Mouse (Mus musculus) intestine, embryonic 16.5 days (tissue): ENCODE measurements around the gene Tmem30b. TPM values are rescaled to one million over a fixed set of nuclear protein-coding genes. Genes with fewer than 3 reads are reported as not detected.

Source experiments
- ATAC-seq: fragments of 200-750 bp; cut with Nextera tagmentation; 2 replicates; pipeline ENCODE4 v1.8.0; 2017; ENCODE audit warnings: moderate TSS enrichment, moderate library complexity
- H3K27ac ChIP-seq: fragments of 300-500 bp; sonication (generic); 2 replicates; pipeline ENCODE4 v1.5.1; 2014; ENCODE audit warnings: mild to moderate bottlenecking, low read length
- H3K27me3 ChIP-seq: fragments of 300-500 bp; sonication (generic); replicated peaks from 2 replicates; pipeline ENCODE4 v1.6.1; 2014; ENCODE audit warnings: low read length, control low read depth, mixed read lengths; ENCODE audit not compliant: control insufficient read depth, insufficient read depth
- H3K36me3 ChIP-seq: fragments of 300-500 bp; sonication (generic); 2 replicates; pipeline ENCODE4 v1.6.1; 2014; ENCODE audit warnings: low read length, control low read depth; ENCODE audit not compliant: control insufficient read depth, insufficient read depth
- H3K4me1 ChIP-seq: fragments of 300-500 bp; sonication (generic); 2 replicates; pipeline ENCODE4 v1.6.1; 2014; ENCODE audit warnings: low read length, control low read depth, mixed read lengths; ENCODE audit not compliant: control insufficient read depth, insufficient read depth
- H3K4me2 ChIP-seq: fragments of 300-500 bp; sonication (generic); 2 replicates; pipeline ENCODE4 v1.6.1; 2014; ENCODE audit warnings: low read depth, low read length, control low read depth
- H3K4me3 ChIP-seq: fragments of 300-500 bp; sonication (generic); 2 replicates; pipeline ENCODE4 v1.5.1; 2014; ENCODE audit warnings: mild to moderate bottlenecking, low read length
- H3K9ac ChIP-seq: fragments of 300-500 bp; sonication (generic); 2 replicates; pipeline ENCODE4 v1.6.1; 2014; ENCODE audit warnings: low read depth, low read length
- H3K9me3 ChIP-seq: fragments of 300-500 bp; sonication (generic); 2 replicates; pipeline ENCODE4 v1.6.1; 2016; ENCODE audit warnings: low read length, control low read depth; ENCODE audit not compliant: control insufficient read depth
- WGBS: fragments of 180-500 bp; shearing (Covaris S2); extraction: QIAGEN DNeasy Blood & Tissue Kit; methylation state at CpG from one replicate; pipeline ENCODE4 v1.1.7; 2014; 5-methylcytosine and 5-hydroxymethylcytosine counted together
- polyA plus RNA-seq: library from polyadenylated mRNA; unstranded; fragments of >200 nt; fragmentation: Nextera tagmentation; extraction: Ambion mirVana; gene quantifications from 2 replicates; pipeline ENCODE4 v1.2.1, GENCODE M21; 2015

The Tmem30b gene
- polyA plus RNA-seq, 1 experiment from 2014 or later = 82.9 TPM

DNA sequence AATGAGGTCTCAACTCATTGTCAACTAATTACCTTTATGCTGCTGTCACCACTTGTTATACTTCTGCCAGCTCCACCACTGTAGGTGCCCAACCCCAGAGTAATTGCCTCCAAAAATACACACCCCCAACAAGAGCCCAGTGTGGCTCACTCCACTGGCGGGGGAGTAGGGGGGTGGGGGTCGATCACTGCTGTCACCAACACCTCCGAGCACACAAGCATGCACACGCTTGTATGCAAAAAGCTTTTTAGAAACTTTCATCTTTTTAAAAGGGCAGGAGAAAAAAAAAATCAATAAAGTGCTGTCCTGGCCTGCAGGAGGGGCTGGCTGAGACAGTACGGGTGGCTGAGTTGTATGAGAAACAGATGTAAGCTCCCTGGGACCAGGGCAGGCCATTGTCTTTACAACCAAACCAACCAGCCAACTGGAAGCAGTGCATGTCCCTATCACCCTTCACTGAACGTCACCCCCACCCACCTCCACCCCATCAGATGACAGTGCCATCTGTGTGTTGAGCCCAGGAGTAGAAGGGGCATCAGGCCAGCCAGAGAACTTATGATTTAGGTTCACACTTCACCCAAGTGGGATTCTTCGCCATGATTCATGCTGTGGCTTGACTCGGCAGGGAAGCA is 20.8 kb downstream of the Tmem30b start:
- H3K4me2 ChIP-seq = no peak overlapping the region

DNA sequence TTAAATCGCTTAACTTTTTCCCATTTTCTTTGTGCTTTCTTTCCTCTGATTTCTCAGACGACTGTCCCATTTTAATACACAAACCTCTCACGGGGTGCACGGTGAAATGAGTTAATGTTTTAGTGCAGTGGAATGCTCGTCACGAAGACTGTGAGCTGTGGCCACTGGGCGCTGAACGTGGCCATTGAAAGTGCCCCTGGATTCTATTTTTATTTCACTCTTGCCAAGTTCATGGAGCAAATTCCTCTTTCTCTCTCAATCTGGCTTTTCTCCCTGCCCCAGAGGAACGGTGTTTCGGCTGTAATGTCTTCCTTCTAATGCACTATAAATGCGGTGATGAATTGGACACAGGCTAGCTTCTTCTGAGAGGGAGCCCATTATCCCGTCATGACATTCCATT is 23.1 kb downstream of the Tmem30b start:
- Histone ChIP-seq H3K36me3 (no peaks in the 10 kb centered on the region), H3K4me3 (no peak overlapping the region), H3K9ac (no peak overlapping the region), H3K4me2 (no peak overlapping the region), H3K9me3 (no peaks in the 10 kb centered on the region), H3K4me1 (0 out of 2 replicates have a peak, but pooled peaks cover 2% of the 10 kb centered on the region), H3K27ac (no peak overlapping the region), H3K27me3 (no peaks in the 10 kb centered on the region)
- no peak for ATAC-seq
- WGBS = 70% methylated on average over 12 of the region's 12 CpGs

More for the DNA sequence above, 20.8 kb downstream of the Tmem30b start:
- no peaks in the 10 kb centered on the region for H3K36me3 ChIP-seq
- ATAC-seq = no peak
- no peak overlapping the region for H3K27ac ChIP-seq
- H3K9ac ChIP-seq = no peak overlapping the region
- no peak overlapping the region for H3K4me3 ChIP-seq
- H3K27me3 ChIP-seq = no peaks in the 10 kb centered on the region
- 0 out of 2 replicates have a peak, but pooled peaks cover 2% of the 10 kb centered on the region for H3K4me1 ChIP-seq
- no peaks in the 10 kb centered on the region for H3K9me3 ChIP-seq
- WGBS = 66% methylated on average over 8 of the region's 8 CpGs

DNA sequence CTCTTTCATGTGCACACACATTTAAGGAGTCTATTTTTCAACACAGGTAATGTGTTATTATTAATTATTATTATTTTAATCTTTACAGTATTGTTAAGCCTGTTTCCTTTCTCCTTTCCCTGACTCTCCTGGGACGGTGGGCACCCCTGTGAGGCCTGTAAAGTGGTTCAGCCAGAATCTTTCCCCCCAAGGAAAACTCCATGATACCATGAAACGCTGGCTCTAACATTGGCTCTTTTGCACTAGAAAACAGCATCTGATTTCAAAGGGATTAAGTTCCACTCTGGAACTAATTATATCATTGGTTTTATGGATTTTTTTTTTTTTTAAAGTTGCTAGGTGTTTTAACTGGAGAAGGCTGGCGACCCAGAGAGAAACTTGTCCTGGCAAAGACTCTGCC is 24.2 kb downstream of the Tmem30b start:
- Histone ChIP-seq H3K36me3 (no peaks in the 10 kb centered on the region), H3K27ac (no peak overlapping the region), H3K9ac (no peak overlapping the region), H3K4me3 (no peak overlapping the region), H3K9me3 (no peaks in the 10 kb centered on the region), H3K4me1 (peaks cover 5% of the 10 kb centered on the region; the same call in 1 of the 2 replicates), H3K27me3 (no peaks in the 10 kb centered on the region), H3K4me2 (no peak overlapping the region)
- ATAC-seq = no peak
- 70% methylated on average over 3 of the region's 3 CpGs for WGBS

DNA sequence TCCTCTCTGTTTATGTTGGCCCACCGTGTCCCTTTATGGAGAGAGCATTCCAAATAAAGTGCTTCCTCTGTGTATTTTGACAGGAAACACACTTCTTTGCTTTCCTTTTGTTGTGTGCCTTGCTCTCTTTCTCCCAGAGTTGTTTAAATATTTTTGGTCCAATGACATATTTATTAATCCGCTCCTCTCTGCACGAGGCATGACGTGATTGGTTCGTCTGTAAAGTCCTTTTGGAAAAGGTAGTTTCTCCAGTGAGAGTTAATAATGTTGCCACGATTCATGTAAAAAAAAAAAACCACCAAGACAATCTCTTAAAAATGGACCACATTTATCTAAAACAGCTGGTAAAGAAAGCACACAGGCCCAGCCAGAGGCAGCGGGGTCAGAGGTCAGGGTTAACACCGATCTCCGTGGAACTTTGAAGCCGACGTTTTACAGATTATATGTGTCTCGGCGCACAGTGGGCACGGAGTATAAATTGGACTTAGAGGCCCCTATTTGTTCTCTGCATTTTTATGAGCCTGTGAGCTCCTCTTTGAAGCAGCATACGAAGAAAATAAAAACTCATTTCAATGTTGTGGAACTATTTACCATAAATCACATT is 24.9 kb downstream of the Tmem30b start:
- no peak overlapping the region for H3K4me2 ChIP-seq

DNA sequence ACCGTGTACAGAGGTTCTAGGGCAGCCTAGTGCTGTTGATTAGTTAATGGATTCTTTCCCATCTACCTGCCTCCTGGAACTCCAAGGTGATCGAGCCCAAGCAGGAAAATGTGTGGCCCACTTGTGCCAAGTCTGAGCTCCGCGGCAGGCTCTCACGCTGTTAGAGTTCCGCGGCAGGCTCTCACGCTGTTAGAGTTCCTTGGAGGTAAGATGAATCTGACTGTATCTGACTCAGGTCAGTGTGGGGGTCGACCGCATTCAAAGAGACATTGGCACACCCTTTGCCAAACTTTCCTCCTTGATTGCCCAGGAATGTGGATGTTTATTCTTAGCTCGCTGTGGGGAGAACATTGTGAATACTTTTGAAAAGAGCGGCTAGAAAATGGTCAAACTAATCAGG is 28.4 kb downstream of the Tmem30b start:
- Histone ChIP-seq H3K27me3 (no peaks in the 10 kb centered on the region), H3K4me2 (no peak overlapping the region), H3K4me1 (peaks cover 5% of the 10 kb centered on the region; the same call in 1 of the 2 replicates), H3K4me3 (no peak overlapping the region), H3K27ac (no peak overlapping the region), H3K36me3 (no peaks in the 10 kb centered on the region), H3K9ac (no peak overlapping the region), H3K9me3 (no peaks in the 10 kb centered on the region)
- no peak for ATAC-seq
- WGBS = 55% methylated on average over 12 of the region's 12 CpGs

More for the DNA sequence above, 24.9 kb downstream of the Tmem30b start:
- Histone ChIP-seq H3K9ac (no peak overlapping the region), H3K4me3 (no peak overlapping the region), H3K4me1 (peaks cover 5% of the 10 kb centered on the region; the same call in 1 of the 2 replicates), H3K27me3 (no peaks in the 10 kb centered on the region), H3K27ac (no peak overlapping the region), H3K36me3 (no peaks in the 10 kb centered on the region), H3K9me3 (no peaks in the 10 kb centered on the region)
- 26% methylated on average over 15 of the region's 15 CpGs for WGBS
- ATAC-seq = no peak

DNA sequence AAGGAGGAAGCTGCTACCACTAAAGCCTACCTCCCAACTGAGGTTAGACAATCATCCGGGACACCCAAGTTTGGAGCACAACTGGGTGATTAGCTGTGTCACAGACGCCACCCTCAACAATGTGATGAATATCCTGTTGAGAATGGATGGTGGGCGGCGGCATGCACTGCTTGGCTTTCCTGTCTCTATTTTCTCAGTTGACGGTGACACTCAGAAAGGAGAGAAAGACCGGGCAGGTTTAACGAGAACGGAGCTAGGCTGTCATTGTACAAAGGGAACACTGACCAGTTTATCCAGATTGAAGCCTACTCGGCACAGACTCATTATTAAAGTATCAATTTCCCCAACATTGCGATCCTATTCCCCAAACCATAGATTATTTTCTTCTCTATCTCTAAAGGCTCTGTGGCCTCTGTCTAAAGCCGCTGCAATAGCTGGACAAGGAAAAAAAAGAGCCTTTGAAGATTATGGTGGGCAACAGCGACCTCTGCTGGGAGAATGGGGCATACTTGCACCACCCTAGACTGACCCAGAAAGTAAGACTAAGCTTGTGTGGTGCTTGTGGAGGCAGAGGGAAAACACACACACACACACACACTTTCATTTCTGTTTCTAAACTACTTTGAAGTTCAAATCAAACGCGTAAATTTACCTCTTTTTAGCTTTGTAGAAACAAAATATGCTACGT is 29.0 kb downstream of the Tmem30b start:
- no peaks in the 10 kb centered on the region for H3K9me3 ChIP-seq
- no peaks in the 10 kb centered on the region for H3K27me3 ChIP-seq
- no peak overlapping the region for H3K9ac ChIP-seq
- no peaks in the 10 kb centered on the region for H3K36me3 ChIP-seq
- peak; percentile 82 for ATAC-seq
- 45% methylated on average over 15 of the region's 15 CpGs for WGBS
- H3K4me1 ChIP-seq = peaks cover 5% of the 10 kb centered on the region; the same call in 1 of the 2 replicates
- H3K4me3 ChIP-seq = no peak overlapping the region
- H3K4me2 ChIP-seq = 0 out of 2 replicates have a peak overlapping the region, but pooled peaks have one; percentile 24
- H3K27ac ChIP-seq = no peak overlapping the region

DNA sequence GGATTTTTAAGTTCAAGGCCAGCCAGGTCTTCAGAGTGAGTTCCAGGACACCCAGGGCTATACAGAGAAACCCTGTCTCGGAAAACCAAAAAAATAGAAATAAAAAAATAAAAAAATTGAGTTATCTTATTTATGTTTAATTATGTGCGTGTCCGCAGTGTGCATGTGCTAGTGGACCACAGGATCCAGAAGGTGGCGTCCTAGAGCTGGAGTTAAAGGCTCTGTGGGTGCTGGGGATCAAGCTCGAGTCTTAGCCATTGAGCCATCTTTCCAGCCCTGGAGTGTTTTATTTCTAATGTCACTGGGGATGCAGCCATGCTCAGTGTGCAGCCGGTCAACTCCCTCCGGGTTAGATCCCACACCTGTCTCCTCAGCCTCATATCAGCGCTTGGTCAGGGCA is 29.7 kb downstream of the Tmem30b start:
- Histone ChIP-seq H3K9ac (no peak overlapping the region), H3K36me3 (no peaks in the 10 kb centered on the region), H3K27me3 (no peaks in the 10 kb centered on the region), H3K4me3 (no peak overlapping the region), H3K27ac (no peak overlapping the region), H3K4me2 (no peak overlapping the region), H3K9me3 (no peaks in the 10 kb centered on the region), H3K4me1 (peaks cover 5% of the 10 kb centered on the region; the same call in 1 of the 2 replicates)
- 89% methylated on average over 8 of the region's 8 CpGs for WGBS
- no peak for ATAC-seq

DNA sequence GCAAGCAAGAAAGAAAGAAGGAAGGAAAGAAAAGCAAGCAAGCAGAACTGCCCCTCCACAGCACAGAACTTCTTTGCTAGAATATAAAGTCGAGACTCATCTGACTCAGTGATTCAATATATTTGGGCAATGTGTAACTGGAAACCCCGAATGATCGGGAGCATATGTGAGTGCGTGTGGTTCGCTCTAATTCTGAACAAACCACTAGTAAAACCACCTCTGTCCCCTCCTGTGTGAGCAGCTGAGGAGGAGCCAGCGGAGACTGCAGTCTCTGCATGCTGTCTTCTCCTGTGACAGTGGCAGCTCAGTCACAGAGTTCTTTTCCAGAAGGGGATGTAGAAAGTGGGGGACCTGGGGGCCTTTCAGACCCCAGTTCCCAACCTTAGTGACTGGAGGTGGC is 31.5 kb downstream of the Tmem30b start:
- no peak overlapping the region for H3K27ac ChIP-seq
- H3K4me3 ChIP-seq = no peak overlapping the region
- WGBS = 70% methylated on average over 6 of the region's 6 CpGs
- H3K9me3 ChIP-seq = no peaks in the 10 kb centered on the region
- ATAC-seq = no peak
- no peaks in the 10 kb centered on the region for H3K27me3 ChIP-seq
- H3K9ac ChIP-seq = no peak overlapping the region
- no peak overlapping the region for H3K4me2 ChIP-seq
- H3K4me1 ChIP-seq = peaks cover 3% of the 10 kb centered on the region; the same call in 1 of the 2 replicates
- H3K36me3 ChIP-seq = no peaks in the 10 kb centered on the region

DNA sequence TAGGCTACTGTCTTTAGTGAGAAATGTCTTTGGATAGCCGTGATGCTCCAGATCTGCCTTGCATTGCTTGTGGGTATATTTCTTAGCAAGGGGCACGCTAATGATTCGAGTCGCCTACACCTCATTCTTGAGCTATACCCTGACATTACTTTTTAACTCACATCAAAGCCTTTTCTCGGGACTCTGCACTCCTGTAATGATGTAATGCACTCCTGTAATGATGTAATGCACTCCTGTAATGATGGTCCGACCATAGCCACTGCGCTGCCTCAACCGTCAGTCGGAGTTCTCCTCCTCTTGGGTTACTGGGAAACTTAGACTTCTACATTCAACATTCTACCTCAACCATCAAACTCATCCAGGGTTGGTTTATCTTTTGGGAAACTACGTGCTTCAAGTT is 32.2 kb downstream of the Tmem30b start:
- H3K4me1 ChIP-seq = peaks cover 3% of the 10 kb centered on the region; the same call in 1 of the 2 replicates
- H3K27me3 ChIP-seq = no peaks in the 10 kb centered on the region
- no peak overlapping the region for H3K4me2 ChIP-seq
- WGBS = 86% methylated on average over 10 of the region's 10 CpGs
- no peak for ATAC-seq
- no peak overlapping the region for H3K27ac ChIP-seq
- H3K9me3 ChIP-seq = no peaks in the 10 kb centered on the region
- H3K4me3 ChIP-seq = no peak overlapping the region
- H3K36me3 ChIP-seq = no peaks in the 10 kb centered on the region
- H3K9ac ChIP-seq = no peak overlapping the region
